Mouse (Mus musculus): Measurements from ENCODE around the gene Fam78b. TPM values are rescaled to one million over a fixed set of nuclear protein-coding genes. Genes with fewer than 3 reads are reported as not detected.

Fam78b gene
- total RNA-seq, 2 experiments from 2014 or later = 3.1 to 3.4 TPM

GRCm38 (mm10) chr1:167084330-167084729 lies 83.1 kb downstream of the Fam78b start:
- DNase-seq = no peak
- intact Hi-C loops (cut with DNase I) = no loop called here

GRCm38 (mm10) chr1:167085461-167085860 lies 84.2 kb downstream of the Fam78b start:
- intact Hi-C loops (cut with DNase I) = no loop called here
- no peak for DNase-seq

GRCm38 (mm10) chr1:167090466-167090865 lies 89.2 kb downstream of the Fam78b start:
- intact Hi-C loops (cut with DNase I) = no loop called here
- no peak for DNase-seq

GRCm38 (mm10) chr1:167093551-167093950 lies 92.3 kb downstream of the Fam78b start:
- DNase-seq = no peak
- intact Hi-C loops (cut with DNase I) = no loop called here

- intact Hi-C loops (cut with DNase I) = no loop called here
- DNase-seq = no peak
These were observed 93.5 kb downstream of the Fam78b start for GRCm38 (mm10) chr1:167094589-167095148.

GRCm38 (mm10) chr1:167098741-167099140 lies 97.5 kb downstream of the Fam78b start:
- intact Hi-C loops (cut with DNase I) = no loop called here
- DNase-seq = no peak

- no peak for DNase-seq
- intact Hi-C loops (cut with DNase I) = no loop called here
These were observed 100.8 kb downstream of the Fam78b start for GRCm38 (mm10) chr1:167102046-167102445.

GRCm38 (mm10) chr1:167102566-167102965 lies 101.3 kb downstream of the Fam78b start:
- intact Hi-C loops (cut with DNase I) = no loop called here
- DNase-seq = no peak

- intact Hi-C loops (cut with DNase I) = no loop called here
- no peak for DNase-seq
These were observed 103.9 kb downstream of the Fam78b start for GRCm38 (mm10) chr1:167104956-167105626.

GRCm38 (mm10) chr1:167105916-167106315 lies 104.7 kb downstream of the Fam78b start:
- intact Hi-C loops (cut with DNase I) = no loop called here
- DNase-seq = no peak

- no peak for DNase-seq
- intact Hi-C loops (cut with DNase I) = no loop called here
These were observed 107.8 kb downstream of the Fam78b start for GRCm38 (mm10) chr1:167108973-167109509.

- intact Hi-C loops (cut with DNase I) = no loop called here
- DNase-seq = peak in 1 of 2 experiments; percentile 3
These were observed 113.3 kb downstream of the Fam78b start for GRCm38 (mm10) chr1:167114363-167115050.

- DNase-seq = no peak
- intact Hi-C loops (cut with DNase I) = no loop called here
These were observed 113.9 kb downstream of the Fam78b start for GRCm38 (mm10) chr1:167115121-167115520.

GRCm38 (mm10) chr1:167116733-167117132 lies 115.5 kb downstream of the Fam78b start:
- intact Hi-C loops (cut with DNase I) = no loop called here
- no peak for DNase-seq

- intact Hi-C loops (cut with DNase I) = no loop called here
These were observed 117.8 kb downstream of the Fam78b start for GRCm38 (mm10) chr1:167118971-167119370.

GRCm38 (mm10) chr1:167119439-167119838 lies 118.2 kb downstream of the Fam78b start:
- DNase-seq = no peak
- intact Hi-C loops (cut with DNase I) = no loop called here

More at GRCm38 (mm10) chr1:167118971-167119370, 117.8 kb downstream of the Fam78b start:
- DNase-seq = no peak

GRCm38 (mm10) chr1:167122436-167122835 lies 121.2 kb downstream of the Fam78b start:
- intact Hi-C loops (cut with DNase I) = no loop called here
- DNase-seq = no peak

- no peak for DNase-seq
- intact Hi-C loops (cut with DNase I) = no loop called here
These were observed 122.3 kb downstream of the Fam78b start for GRCm38 (mm10) chr1:167123551-167123950.

- intact Hi-C loops (cut with DNase I) = no loop called here
- no peak for DNase-seq
These were observed 124.7 kb downstream of the Fam78b start for GRCm38 (mm10) chr1:167125870-167126269.

- DNase-seq = no peak
- intact Hi-C loops (cut with DNase I) = no loop called here
These were observed 125.1 kb downstream of the Fam78b start for GRCm38 (mm10) chr1:167126292-167126691.

GRCm38 (mm10) chr1:167135748-167136147 lies 134.5 kb downstream of the Fam78b start:
- intact Hi-C loops (cut with DNase I) = no loop called here
- no peak for DNase-seq
